Mouse (Mus musculus): ENCODE measurements around the gene Naxe.

DNA sequence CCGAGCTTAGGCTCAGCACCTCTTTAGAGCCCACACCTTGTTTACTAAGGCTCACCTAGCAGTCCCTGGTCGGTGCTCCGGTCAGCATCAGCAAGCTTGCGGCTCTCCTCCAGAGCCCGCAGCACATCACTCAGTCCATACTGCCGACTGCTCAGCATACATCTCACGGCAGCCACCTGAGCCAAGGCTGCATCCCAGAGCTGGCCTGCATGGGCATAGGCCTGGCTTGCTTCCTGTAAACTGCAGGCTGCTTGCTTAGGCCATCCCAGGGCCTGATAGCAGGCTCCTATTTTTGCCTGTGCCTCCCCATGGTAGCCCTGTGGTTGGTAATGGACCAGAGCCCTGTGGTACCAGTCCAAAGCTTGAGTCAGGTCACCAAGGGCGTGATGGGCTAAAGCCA lies 16.5 kb upstream of the Naxe start:
- TF ChIP-seq CTCF (IDR thresholded peaks at IDR 0.05; ENCODE audit: low read depth, low read length) (no peak), GATA1 (IDR thresholded peaks at IDR 0.05; ENCODE audit: borderline replicate concordance, low read length) (no peak), POLR2AphosphoS5 (IDR thresholded peaks at IDR 0.05; ENCODE audit: insufficient replicate concordance, low read depth, low read length) (no peak), GATA2 (IDR thresholded peaks at IDR 0.05; ENCODE audit: borderline replicate concordance, low read depth, low read length) (no peak)
